Mouse (Mus musculus): ENCODE data around the gene Ptprn. TPM values are rescaled to one million over a fixed set of nuclear protein-coding genes. Genes with fewer than 3 reads are reported as not detected.

Gene Ptprn
- polyA plus RNA-seq, 1 experiment from 2014 or later = 11.7 TPM

Small RNAs within 50 kb of the gene (microRNA-seq; reads per million reads assigned to microRNA genes)
- not detected for gene Gm27943

Other genes with a start within 250 kb of the Ptprn start
- 10.5 and 12.8 TPM in 2 replicates for gene Nhej1, start 139.3 kb downstream of the Ptprn start, polyA plus RNA-seq (2016; fragmentation: Nextera tagmentation; extraction: Ambion mirVana)
- gene Slc23a3, start 130.6 kb downstream of the Ptprn start, polyA plus RNA-seq (2016; fragmentation: Nextera tagmentation; extraction: Ambion mirVana) = 0.10 TPM in 1 of 2 replicates, not detected in the other
- gene Cnppd1, start 121.8 kb downstream of the Ptprn start, polyA plus RNA-seq (2016; fragmentation: Nextera tagmentation; extraction: Ambion mirVana) = 66.4 and 67.0 TPM in 2 replicates
- 81.6 and 83.1 TPM in 2 replicates for gene Retreg2, start 121.7 kb downstream of the Ptprn start, polyA plus RNA-seq (2016; fragmentation: Nextera tagmentation; extraction: Ambion mirVana)
- 37.6 and 38.8 TPM in 2 replicates for gene Zfand2b, start 95.9 kb downstream of the Ptprn start, polyA plus RNA-seq (2016; fragmentation: Nextera tagmentation; extraction: Ambion mirVana)
- 37.9 and 41.3 TPM in 2 replicates for gene Abcb6, start 84.1 kb downstream of the Ptprn start, polyA plus RNA-seq (2016; fragmentation: Nextera tagmentation; extraction: Ambion mirVana)
- gene Ankzf1, start 72.4 kb downstream of the Ptprn start, polyA plus RNA-seq (2016; fragmentation: Nextera tagmentation; extraction: Ambion mirVana) = 24.1 and 25.6 TPM in 2 replicates
- gene Atg9a, start 72.3 kb downstream of the Ptprn start, polyA plus RNA-seq (2016; fragmentation: Nextera tagmentation; extraction: Ambion mirVana) = 38.4 and 43.7 TPM in 2 replicates
- gene Glb1l, start 53.7 kb downstream of the Ptprn start, polyA plus RNA-seq (2016; fragmentation: Nextera tagmentation; extraction: Ambion mirVana) = 21.2 and 26.3 TPM in 2 replicates
- gene Stk16, start 53.7 kb downstream of the Ptprn start, polyA plus RNA-seq (2016; fragmentation: Nextera tagmentation; extraction: Ambion mirVana) = 125 and 130 TPM in 2 replicates
- gene Tuba4a, start 44.6 kb downstream of the Ptprn start, polyA plus RNA-seq (2016; fragmentation: Nextera tagmentation; extraction: Ambion mirVana) = 10.3 and 11.1 TPM in 2 replicates
- not detected in 2 replicates for gene A630095N17Rik, start 32.4 kb downstream of the Ptprn start, polyA plus RNA-seq (2016; fragmentation: Nextera tagmentation; extraction: Ambion mirVana)
- gene Dnajb2, start 28.1 kb downstream of the Ptprn start, polyA plus RNA-seq (2016; fragmentation: Nextera tagmentation; extraction: Ambion mirVana) = 54.6 and 55.2 TPM in 2 replicates
- gene Resp18, start 13.9 kb upstream of the Ptprn start, polyA plus RNA-seq (2016; fragmentation: Nextera tagmentation; extraction: Ambion mirVana) = 50.0 and 56.8 TPM in 2 replicates
- 173 and 175 TPM in 2 replicates for gene Dnpep, start 53.5 kb upstream of the Ptprn start, polyA plus RNA-seq (2016; fragmentation: Nextera tagmentation; extraction: Ambion mirVana)
- gene Des, start 95.8 kb upstream of the Ptprn start, polyA plus RNA-seq (2016; fragmentation: Nextera tagmentation; extraction: Ambion mirVana) = 2.3 and 10.5 TPM in 2 replicates
- 19.1 and 19.7 TPM in 2 replicates for gene Speg, start 110.8 kb upstream of the Ptprn start, polyA plus RNA-seq (2016; fragmentation: Nextera tagmentation; extraction: Ambion mirVana)
- 73.1 and 74.1 TPM in 2 replicates for gene Gmppa, start 171.4 kb upstream of the Ptprn start, polyA plus RNA-seq (2016; fragmentation: Nextera tagmentation; extraction: Ambion mirVana)
- 18.3 and 19.0 TPM in 2 replicates for gene Asic4, start 185.9 kb upstream of the Ptprn start, polyA plus RNA-seq (2016; fragmentation: Nextera tagmentation; extraction: Ambion mirVana)
- 39.2 and 41.5 TPM in 2 replicates for gene Chpf, start 214.8 kb upstream of the Ptprn start, polyA plus RNA-seq (2016; fragmentation: Nextera tagmentation; extraction: Ambion mirVana)
- 25.3 and 25.7 TPM in 2 replicates for gene Tmem198, start 215.0 kb upstream of the Ptprn start, polyA plus RNA-seq (2016; fragmentation: Nextera tagmentation; extraction: Ambion mirVana)
- gene Obsl1, start 241.9 kb upstream of the Ptprn start, polyA plus RNA-seq (2016; fragmentation: Nextera tagmentation; extraction: Ambion mirVana) = 63.4 and 66.4 TPM in 2 replicates
- gene Inha, start 242.6 kb upstream of the Ptprn start, polyA plus RNA-seq (2016; fragmentation: Nextera tagmentation; extraction: Ambion mirVana) = 8.6 and 9.2 TPM in 2 replicates

Data from hindbrain, embryonic 12.5 days (tissue).